Comparison of ENCODE assay signal across 8 mouse cellular contexts in genomic region chr10:70368685-70369084, GRCm38 (mm10).
DNase-seq lines count a peak whose midpoint lies in the region; ATAC-seq and TF ChIP-seq lines count a peak whose summit lies in the region.
"Had no signal": no experiment of that assay in that cellular context is flagged by ENCODE, and none has a peak within 500 bp of the region (broad histone marks: within the 10 kb centered on the region; RNA-seq: fewer than 3 reads in every experiment).

No protein-coding gene starts in this region.

- WGBS in embryonic facial prominence, embryonic 14.5 days, result 26% methylated on average over 5 of the region's 7 CpGs
- WGBS in midbrain, embryonic 14.5 days, result 22% methylated on average over 7 of the region's 7 CpGs

- TF ChIP-seq POLR2A in testis, adult 2 months (IDR thresholded peaks at IDR 0.05; ENCODE audit: control insufficient read depth, low read depth, low read length), result no peak

- ATAC-seq in embryonic facial prominence, embryonic 14.5 days (ENCODE audit: low read depth), result peak; percentile 86
- ATAC-seq in midbrain, embryonic 14.5 days (ENCODE audit: low FRiP score, low TSS enrichment), result peak; percentile 34; the same call in 1 of the 2 replicates

- TF ChIP-seq CTCF in testis, adult 2 months (IDR thresholded peaks at IDR 0.05; ENCODE audit: control insufficient read depth, insufficient read depth, insufficient replicate concordance, low read depth, low read length), result peak; percentile 68; the same call in 1 of the 2 replicates

- no peak for DNase-seq in ES-E14 (ENCODE audit: low read depth, low spot score)
- peak; percentile 87 for DNase-seq in adrenal gland, postnatal 14 days
- peak; percentile 80 for DNase-seq in embryonic facial prominence, embryonic 14.5 days (ENCODE audit: low spot score)
- DNase-seq in heart, postnatal 10 days, result peak; percentile 74 to 82
- DNase-seq in layer of hippocampus, postnatal 36 days, result peak; percentile 62 to 64
- peak; percentile 79 for DNase-seq in midbrain, embryonic 14.5 days

- in situ Hi-C loops in ES-E14 (cut with MboI; ENCODE audit: low sequenced_read_pairs in 2 of 2, unreplicated experiment in 2 of 2), result no loop called here

- no peak overlapping the region for H3K9ac ChIP-seq in ES-E14 (ENCODE audit: insufficient read depth, low read depth, low read length, poor library complexity, severe bottlenecking)
- no peak overlapping the region for H3K9ac ChIP-seq in embryonic facial prominence, embryonic 14.5 days (ENCODE audit: low read depth, low read length)
- no peak overlapping the region for H3K9ac ChIP-seq in midbrain, embryonic 14.5 days (replicated peaks; ENCODE audit: low read length)

- no peak overlapping the region for H3K4me2 ChIP-seq in embryonic facial prominence, embryonic 14.5 days (ENCODE audit: low read depth, low read length)
- H3K4me2 ChIP-seq in midbrain, embryonic 14.5 days (ENCODE audit: low read length), result no peak overlapping the region

- intact Hi-C loops in heart, postnatal 10 days (cut with DNase I), result loop anchor here (1.0 to 5.0 kb wide), 5 partner anchors 138 to 849 kb away; no protein-coding TSS in a partner anchor

- H3K4me3 ChIP-seq in ES-E14 (ENCODE audit: insufficient read depth in 1 of 2, low read depth in 1 of 2, low read length in 2 of 2, poor library complexity in 1 of 2, severe bottlenecking in 1 of 2), result no peak overlapping the region
- H3K4me3 ChIP-seq in embryonic facial prominence, embryonic 14.5 days (ENCODE audit: low read depth, low read length), result no peak overlapping the region
- no peak overlapping the region for H3K4me3 ChIP-seq in midbrain, embryonic 14.5 days (replicated peaks; ENCODE audit: low read depth, low read length)
- H3K4me3 ChIP-seq in testis, adult 2 months (ENCODE audit: control insufficient read depth, low read depth, low read length), result no peak overlapping the region
- H3K4me3 ChIP-seq: erythroblast, embryonic 14.5 days had no signal

- peak overlapping the region; percentile 80; the same call in 1 of the 2 replicates for H3K27ac ChIP-seq in ES-E14 (ENCODE audit: insufficient read depth, low read depth, low read length, poor library complexity, severe bottlenecking)
- no peak overlapping the region for H3K27ac ChIP-seq in embryonic facial prominence, embryonic 14.5 days (replicated peaks; ENCODE audit: low read depth, low read length)
- H3K27ac ChIP-seq in midbrain, embryonic 14.5 days (replicated peaks; ENCODE audit: low read depth, low read length), result no peak overlapping the region
- H3K27ac ChIP-seq in testis, adult 2 months (ENCODE audit: control insufficient read depth, insufficient read depth, low read depth, low read length), result no peak overlapping the region

- no peaks in the 10 kb centered on the region for H3K36me3 ChIP-seq in ES-E14 (ENCODE audit: control insufficient read depth, insufficient read depth, low read length, poor library complexity, severe bottlenecking)
- H3K36me3 ChIP-seq in embryonic facial prominence, embryonic 14.5 days (ENCODE audit: control insufficient read depth, insufficient read depth, low read length), result no peaks in the 10 kb centered on the region
- no peaks in the 10 kb centered on the region for H3K36me3 ChIP-seq in midbrain, embryonic 14.5 days (ENCODE audit: control insufficient read depth, insufficient read depth, low read length)
- no peaks in the 10 kb centered on the region for H3K36me3 ChIP-seq in testis, adult 2 months (ENCODE audit: control insufficient read depth, insufficient read depth, low read length)

- peaks cover 24 to 34% of the 10 kb centered on the region in 2 experiments for H3K4me1 ChIP-seq in ES-E14 (ENCODE audit: control insufficient read depth in 2 of 2, insufficient read depth in 2 of 2, low read length in 2 of 2, poor library complexity in 1 of 2)
- H3K4me1 ChIP-seq in embryonic facial prominence, embryonic 14.5 days (ENCODE audit: control insufficient read depth, insufficient read depth, low read length), result no peaks in the 10 kb centered on the region
- H3K4me1 ChIP-seq in midbrain, embryonic 14.5 days (ENCODE audit: control insufficient read depth, insufficient read depth, low read length), result 0 out of 2 replicates have a peak, but pooled peaks cover 3% of the 10 kb centered on the region
- H3K4me1 ChIP-seq in testis, adult 2 months (ENCODE audit: control insufficient read depth, insufficient read depth, low read length), result peaks cover 5% of the 10 kb centered on the region; the same call in 1 of the 2 replicates

- H3K27me3 ChIP-seq in embryonic facial prominence, embryonic 14.5 days (replicated peaks; ENCODE audit: control insufficient read depth, insufficient read depth, low read length), result no peaks in the 10 kb centered on the region
- no peaks in the 10 kb centered on the region for H3K27me3 ChIP-seq in midbrain, embryonic 14.5 days (ENCODE audit: control insufficient read depth, insufficient read depth, low read length)
- no peaks in the 10 kb centered on the region for H3K27me3 ChIP-seq in testis, adult 2 months (ENCODE audit: control insufficient read depth, insufficient read depth, low read length)

- no peaks in the 10 kb centered on the region for H3K9me3 ChIP-seq in ES-E14 (ENCODE audit: control insufficient read depth, insufficient read depth, low read depth, low read length)
- H3K9me3 ChIP-seq in embryonic facial prominence, embryonic 14.5 days (ENCODE audit: control insufficient read depth, low read length), result no peaks in the 10 kb centered on the region
- no peaks in the 10 kb centered on the region for H3K9me3 ChIP-seq in midbrain, embryonic 14.5 days (ENCODE audit: control insufficient read depth, low read length)

TF ChIP-seq in ES-E14, 5 proteins besides CTCF, POLR2A, EP300 and RAD21:
- no peak for TF ChIP-seq HCFC1 (IDR thresholded peaks at IDR 0.05; ENCODE audit: borderline replicate concordance, insufficient read depth, low read length)
- TF ChIP-seq ZC3H11A (IDR thresholded peaks at IDR 0.05; ENCODE audit: borderline replicate concordance, low read depth, low read length), result no peak
- no peak for TF ChIP-seq MAFK (IDR thresholded peaks at IDR 0.05; ENCODE audit: insufficient read depth, low read depth, low read length)
- no peak for TF ChIP-seq CHD2 (IDR thresholded peaks at IDR 0.05; ENCODE audit: low read depth, low read length)
- TF ChIP-seq ZNF384 (IDR thresholded peaks at IDR 0.05; ENCODE audit: low read depth, low read length), result no peak
